Mouse (Mus musculus): ENCODE results near the gene Kmt5c. TPM values are rescaled to one million over a fixed set of nuclear protein-coding genes. Genes with fewer than 3 reads are reported as not detected.

The Kmt5c gene
- polyA plus RNA-seq, 1 experiment from 2014 or later, result 91.6 TPM

Other genes with a start within 250 kb of the Kmt5c start
- gene Ppp1r12c, start 238.4 kb upstream of the Kmt5c start, polyA plus RNA-seq (2016; fragmentation: Nextera tagmentation; extraction: Ambion mirVana), result 33.5 and 40.4 TPM in 2 replicates
- gene Tnnt1, start 223.7 kb upstream of the Kmt5c start, polyA plus RNA-seq (2016; fragmentation: Nextera tagmentation; extraction: Ambion mirVana), result 4.7 and 6.0 TPM in 2 replicates
- 2.0 and 2.3 TPM in 2 replicates for gene Tnni3, start 215.9 kb upstream of the Kmt5c start, polyA plus RNA-seq (2016; fragmentation: Nextera tagmentation; extraction: Ambion mirVana)
- 1.8 and 2.2 TPM in 2 replicates for gene Dnaaf3, start 207.7 kb upstream of the Kmt5c start, polyA plus RNA-seq (2016; fragmentation: Nextera tagmentation; extraction: Ambion mirVana)
- 5.0 and 9.8 TPM in 2 replicates for gene Syt5, start 192.6 kb upstream of the Kmt5c start, polyA plus RNA-seq (2016; fragmentation: Nextera tagmentation; extraction: Ambion mirVana)
- not detected in 2 replicates for gene Ptprh, start 136.1 kb upstream of the Kmt5c start, polyA plus RNA-seq (2016; fragmentation: Nextera tagmentation; extraction: Ambion mirVana)
- 1.8 and 2.8 TPM in 2 replicates for gene Tmem86b, start 108.7 kb upstream of the Kmt5c start, polyA plus RNA-seq (2016; fragmentation: Nextera tagmentation; extraction: Ambion mirVana)
- 9.2 and 9.8 TPM in 2 replicates for gene Ppp6r1, start 81.1 kb upstream of the Kmt5c start, polyA plus RNA-seq (2016; fragmentation: Nextera tagmentation; extraction: Ambion mirVana)
- gene Hspbp1, start 55.0 kb upstream of the Kmt5c start, polyA plus RNA-seq (2016; fragmentation: Nextera tagmentation; extraction: Ambion mirVana), result 132 and 142 TPM in 2 replicates
- 1.7 and 2.3 TPM in 2 replicates for gene Brsk1, start 49.5 kb upstream of the Kmt5c start, polyA plus RNA-seq (2016; fragmentation: Nextera tagmentation; extraction: Ambion mirVana)
- gene Tmem150b, start 14.9 kb upstream of the Kmt5c start, polyA plus RNA-seq (2016; fragmentation: Nextera tagmentation; extraction: Ambion mirVana), result 0.10 TPM in 2 replicates
- gene Cox6b2, start 13.0 kb downstream of the Kmt5c start, polyA plus RNA-seq (2016; fragmentation: Nextera tagmentation; extraction: Ambion mirVana), result 44.1 and 46.7 TPM in 2 replicates
- gene Fam71e2, start 31.2 kb downstream of the Kmt5c start, polyA plus RNA-seq (2016; fragmentation: Nextera tagmentation; extraction: Ambion mirVana), result not detected in 2 replicates
- gene Il11, start 42.7 kb downstream of the Kmt5c start, polyA plus RNA-seq (2016; fragmentation: Nextera tagmentation; extraction: Ambion mirVana), result 0.21 TPM in 1 of 2 replicates, not detected in the other
- gene Tmem190, start 42.8 kb downstream of the Kmt5c start, polyA plus RNA-seq (2016; fragmentation: Nextera tagmentation; extraction: Ambion mirVana), result not detected in 2 replicates
- gene Tmem238, start 49.5 kb downstream of the Kmt5c start, polyA plus RNA-seq (2016; fragmentation: Nextera tagmentation; extraction: Ambion mirVana), result 2.7 and 3.4 TPM in 2 replicates
- gene Rpl28, start 52.8 kb downstream of the Kmt5c start, polyA plus RNA-seq (2016; fragmentation: Nextera tagmentation; extraction: Ambion mirVana), result 339 and 383 TPM in 2 replicates
- 357 and 426 TPM in 2 replicates for gene Ube2s, start 72.5 kb downstream of the Kmt5c start, polyA plus RNA-seq (2016; fragmentation: Nextera tagmentation; extraction: Ambion mirVana)
- 0.28 and 1.1 TPM in 2 replicates for gene Shisa7, start 104.6 kb downstream of the Kmt5c start, polyA plus RNA-seq (2016; fragmentation: Nextera tagmentation; extraction: Ambion mirVana)
- 2.8 and 4.1 TPM in 2 replicates for gene Isoc2b, start 130.1 kb downstream of the Kmt5c start, polyA plus RNA-seq (2016; fragmentation: Nextera tagmentation; extraction: Ambion mirVana)
- gene Isoc2a, start 137.0 kb downstream of the Kmt5c start, polyA plus RNA-seq (2016; fragmentation: Nextera tagmentation; extraction: Ambion mirVana), result 0.64 and 0.70 TPM in 2 replicates
- gene Gm36210, start 166.4 kb downstream of the Kmt5c start, polyA plus RNA-seq (2016; fragmentation: Nextera tagmentation; extraction: Ambion mirVana), result 0.20 TPM in 1 of 2 replicates, not detected in the other
- 4.3 and 4.7 TPM in 2 replicates for gene Zfp628, start 175.1 kb downstream of the Kmt5c start, polyA plus RNA-seq (2016; fragmentation: Nextera tagmentation; extraction: Ambion mirVana)
- 10.4 and 11.6 TPM in 2 replicates for gene Nat14, start 181.9 kb downstream of the Kmt5c start, polyA plus RNA-seq (2016; fragmentation: Nextera tagmentation; extraction: Ambion mirVana)
- gene Ssc5d, start 185.7 kb downstream of the Kmt5c start, polyA plus RNA-seq (2016; fragmentation: Nextera tagmentation; extraction: Ambion mirVana), result 1.6 and 1.9 TPM in 2 replicates
- 0.05 and 0.26 TPM in 2 replicates for gene Sbk2, start 224.3 kb downstream of the Kmt5c start, polyA plus RNA-seq (2016; fragmentation: Nextera tagmentation; extraction: Ambion mirVana)
- gene Sbk3, start 231.1 kb downstream of the Kmt5c start, polyA plus RNA-seq (2016; fragmentation: Nextera tagmentation; extraction: Ambion mirVana), result not detected in 2 replicates

Data from midbrain, embryonic 10.5 days (tissue).